Mouse (Mus musculus): Measurements from ENCODE around the gene Rnf10. TPM values are rescaled to one million over a fixed set of nuclear protein-coding genes. Genes with fewer than 3 reads are reported as not detected.

Gene Rnf10
- 106 and 119 TPM in 2 replicates for polyA plus RNA-seq (2014; fragmentation: Nextera tagmentation; extraction: Ambion mirVana)

DNA sequence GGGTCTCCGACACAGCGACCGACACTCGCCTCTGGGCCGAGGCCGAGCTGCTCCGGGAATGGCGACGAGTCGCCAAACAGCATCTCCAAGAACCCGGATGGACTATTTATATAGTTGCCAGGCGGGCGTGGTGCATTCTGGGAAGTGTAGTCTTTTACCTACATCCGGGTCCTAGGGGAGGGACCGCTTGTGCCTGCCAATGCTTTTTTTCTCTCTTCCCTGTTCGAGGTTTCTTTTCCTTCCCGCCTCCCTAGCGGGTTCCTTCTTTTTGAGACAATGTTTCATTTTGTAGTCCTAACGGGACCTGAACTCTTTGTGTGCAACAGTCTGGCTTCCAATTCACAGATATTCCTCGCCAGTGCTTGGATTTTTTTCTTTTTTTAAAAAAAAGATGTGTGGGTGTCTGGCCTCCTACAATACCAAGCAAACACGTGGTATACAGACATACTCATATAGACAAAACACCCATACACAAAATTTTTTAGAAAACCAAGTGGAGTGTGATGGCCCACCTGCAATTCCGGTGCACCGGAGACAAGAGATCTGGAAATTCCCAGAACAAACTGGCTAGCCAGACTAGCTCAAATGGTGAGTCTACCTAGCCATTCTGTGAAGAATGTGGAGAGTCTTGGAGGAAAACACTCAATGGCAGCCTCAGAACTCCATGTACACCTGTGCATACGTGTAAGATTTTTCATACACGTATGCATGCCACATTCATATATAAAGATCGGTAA is at the start of gene Rnf10:
Gene Rnf10 (minus strand): TSS at position 87 of the 737 bp plus-strand sequence.
- H3K9me3 ChIP-seq (ENCODE audit: control insufficient read depth, low read length): no peaks in the 10 kb centered on the region
- WGBS: 14% methylated on average over 26 of the region's 26 CpGs
- H3K27ac ChIP-seq (ENCODE audit: low read depth, low read length): peak within 1 kb of the TSS; percentile 83
- ATAC-seq (ENCODE audit: insufficient read depth, low FRiP score, low TSS enrichment) (peak; percentile 87), DNase-seq (ENCODE audit: low spot score) (peak; percentile 97)
- H3K4me2 ChIP-seq (ENCODE audit: low read depth): peak within 1 kb of the TSS; percentile 75
- H3K4me1 ChIP-seq (ENCODE audit: control insufficient read depth, insufficient read depth, low read length): peaks cover 17% of the 10 kb centered on the region
- H3K9ac ChIP-seq (ENCODE audit: low read length): peak within 1 kb of the TSS; percentile 94
- no peaks in the 10 kb centered on the region for H3K27me3 ChIP-seq (ENCODE audit: control insufficient read depth, insufficient read depth, low read length)
- H3K36me3 ChIP-seq (ENCODE audit: control insufficient read depth, insufficient read depth, low read length): no peaks in the 10 kb centered on the region; the same call in 1 of the 2 replicates
- peak within 1 kb of the TSS; percentile 90 for H3K4me3 ChIP-seq (ENCODE audit: low read depth, low read length)

DNA sequence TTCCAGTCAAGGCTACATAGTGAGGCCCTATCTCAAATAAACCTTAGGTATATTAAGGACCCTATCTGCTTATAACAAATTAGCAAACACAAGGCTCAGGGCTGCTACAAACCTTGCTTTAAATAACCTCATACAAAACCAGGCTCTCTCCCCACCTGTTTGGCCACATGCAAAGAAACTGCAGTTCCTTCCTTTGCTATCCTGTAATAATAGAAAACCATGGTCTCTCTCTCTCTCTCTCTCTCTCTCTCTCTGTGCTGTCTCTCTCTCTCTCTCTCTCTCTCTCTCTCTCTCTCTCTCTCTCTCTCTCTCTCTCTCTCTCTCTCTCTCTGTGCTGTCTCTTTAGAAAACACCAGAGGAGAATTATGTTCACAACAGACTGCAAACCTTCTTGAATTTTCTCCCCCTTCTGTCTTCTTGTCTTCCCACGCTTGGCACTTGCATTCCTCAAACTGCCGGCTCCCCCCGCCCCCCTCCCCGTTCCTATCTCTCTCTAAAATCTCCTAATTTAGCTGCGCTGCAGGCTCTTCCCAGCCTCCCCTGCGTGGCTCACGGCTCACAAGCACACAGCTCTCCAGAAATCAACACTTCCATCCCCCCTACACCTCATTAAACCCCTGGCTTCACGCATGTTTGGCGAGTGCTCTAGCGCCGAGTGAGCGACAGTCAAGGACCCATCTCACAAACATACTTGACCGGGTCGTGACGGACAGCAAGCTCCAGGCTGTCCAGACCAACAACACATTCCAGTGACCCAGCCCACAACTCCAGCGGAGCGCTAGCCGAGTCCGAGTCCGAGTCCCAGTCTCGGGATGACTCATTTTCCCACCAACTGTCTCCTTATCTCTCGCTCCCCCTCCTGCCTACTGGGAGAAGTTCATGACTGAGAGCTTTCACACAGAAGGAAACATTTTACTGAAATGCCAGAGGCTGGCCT is 46.6 kb upstream of the Rnf10 start:
- Histone ChIP-seq H3K27me3 (ENCODE audit: control insufficient read depth, insufficient read depth, low read length) (no peaks in the 10 kb centered on the region), H3K27ac (ENCODE audit: low read depth, low read length) (peak overlapping the region; percentile 39; the same call in 1 of the 2 replicates), H3K4me2 (ENCODE audit: low read depth) (peak overlapping the region; percentile 67), H3K36me3 (ENCODE audit: control insufficient read depth, insufficient read depth, low read length) (no peaks in the 10 kb centered on the region), H3K4me3 (ENCODE audit: low read depth, low read length) (peak overlapping the region; percentile 26), H3K4me1 (ENCODE audit: control insufficient read depth, insufficient read depth, low read length) (peaks cover 25% of the 10 kb centered on the region), H3K9me3 (ENCODE audit: control insufficient read depth, low read length) (no peaks in the 10 kb centered on the region), H3K9ac (ENCODE audit: low read length) (peak overlapping the region; percentile 56)
- ATAC-seq (ENCODE audit: insufficient read depth, low FRiP score, low TSS enrichment): no peak
- peak; percentile 73 for DNase-seq (ENCODE audit: low spot score)
- under 1% methylated on average over 22 of the region's 22 CpGs for WGBS

DNA sequence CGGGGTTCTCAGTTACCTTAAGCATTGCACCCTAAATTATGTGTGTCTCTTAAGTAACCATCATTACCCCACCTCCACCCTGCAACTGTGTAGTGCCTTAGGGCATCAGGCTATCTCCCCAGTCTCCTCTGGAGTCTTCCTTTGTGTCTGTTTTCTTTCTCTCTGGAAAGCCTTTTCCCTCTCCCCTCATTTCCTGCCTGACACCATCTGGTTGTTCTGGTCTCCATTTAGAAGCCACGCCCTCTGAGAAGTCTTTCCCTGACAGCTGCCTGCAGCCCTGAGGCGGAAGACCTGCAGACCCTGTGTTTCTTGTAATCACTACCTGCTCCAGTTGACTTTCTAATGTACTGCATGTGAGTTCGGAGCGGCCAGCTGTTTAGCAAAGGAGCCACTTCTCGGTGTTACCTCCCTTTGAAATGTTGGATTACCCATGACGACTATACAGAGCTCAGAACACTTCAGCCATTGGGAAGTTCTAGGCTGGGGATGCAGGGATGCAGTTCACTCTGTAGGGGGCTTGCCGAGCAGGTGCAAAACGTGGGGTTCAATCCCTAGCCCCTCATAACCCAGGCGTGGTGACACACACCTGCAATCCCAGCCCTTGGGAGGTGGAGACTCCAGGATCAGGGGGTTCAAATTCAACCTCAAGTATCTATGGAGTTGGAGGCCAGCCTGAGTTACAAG is 45.1 kb upstream of the Rnf10 start:
- H3K9ac ChIP-seq (ENCODE audit: low read length): peak overlapping the region; percentile 27
- no peaks in the 10 kb centered on the region for H3K36me3 ChIP-seq (ENCODE audit: control insufficient read depth, insufficient read depth, low read length)
- peak; percentile 67 for ATAC-seq (ENCODE audit: insufficient read depth, low FRiP score, low TSS enrichment)
- H3K4me2 ChIP-seq (ENCODE audit: low read depth): peak overlapping the region; percentile 13
- WGBS: 2% methylated on average over 10 of the region's 10 CpGs
- no peak overlapping the region for H3K4me3 ChIP-seq (ENCODE audit: low read depth, low read length)
- no peaks in the 10 kb centered on the region for H3K27me3 ChIP-seq (ENCODE audit: control insufficient read depth, insufficient read depth, low read length)
- DNase-seq (ENCODE audit: low spot score): peak; percentile 54
- peaks cover 25% of the 10 kb centered on the region for H3K4me1 ChIP-seq (ENCODE audit: control insufficient read depth, insufficient read depth, low read length)
- no peaks in the 10 kb centered on the region for H3K9me3 ChIP-seq (ENCODE audit: control insufficient read depth, low read length)
- H3K27ac ChIP-seq (ENCODE audit: low read depth, low read length): peak overlapping the region; percentile 91

- Histone ChIP-seq H3K4me3 (ENCODE audit: low read depth, low read length) (no peak overlapping the region), H3K4me1 (ENCODE audit: control insufficient read depth, insufficient read depth, low read length) (peaks cover 25% of the 10 kb centered on the region), H3K36me3 (ENCODE audit: control insufficient read depth, insufficient read depth, low read length) (no peaks in the 10 kb centered on the region), H3K4me2 (ENCODE audit: low read depth) (peak overlapping the region; percentile 13; the same call in 1 of the 2 replicates), H3K27me3 (ENCODE audit: control insufficient read depth, insufficient read depth, low read length) (no peaks in the 10 kb centered on the region), H3K9ac (ENCODE audit: low read length) (peak overlapping the region; percentile 27), H3K27ac (ENCODE audit: low read depth, low read length) (peak overlapping the region; percentile 91), H3K9me3 (ENCODE audit: control insufficient read depth, low read length) (no peaks in the 10 kb centered on the region)
- ATAC-seq (ENCODE audit: insufficient read depth, low FRiP score, low TSS enrichment) (0 out of 2 replicates have a peak, but pooled peaks have one; percentile 13), DNase-seq (ENCODE audit: low spot score) (peak; percentile 52)
- WGBS: 7% methylated on average over 14 of the region's 14 CpGs
These were observed 44.4 kb upstream of the Rnf10 start for GRCm38 (mm10) chr5:115316968-115317644.

DNA sequence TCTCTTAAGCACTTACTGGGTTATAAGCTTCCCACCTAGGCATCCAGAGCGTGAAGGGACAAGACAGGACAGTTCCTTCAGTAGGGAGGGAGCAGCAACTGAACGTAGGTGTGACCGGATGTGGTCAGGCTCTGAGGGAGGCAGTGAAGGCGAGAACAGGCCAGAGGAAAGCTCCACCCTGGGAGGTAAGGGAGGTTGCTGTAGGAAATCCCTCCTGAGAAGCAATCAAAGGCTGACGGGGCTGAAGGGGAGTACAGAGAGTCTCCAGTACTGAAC is 40.9 kb upstream of the Rnf10 start:
- no peak overlapping the region for H3K9ac ChIP-seq (ENCODE audit: low read length)
- DNase-seq (ENCODE audit: low spot score): no peak

GRCm38 (mm10) chr5:115312816-115313667 is 40.3 kb upstream of the Rnf10 start:
- Histone ChIP-seq H3K27me3 (ENCODE audit: control insufficient read depth, insufficient read depth, low read length) (no peaks in the 10 kb centered on the region), H3K4me1 (ENCODE audit: control insufficient read depth, insufficient read depth, low read length) (peaks cover 15% of the 10 kb centered on the region), H3K27ac (ENCODE audit: low read depth, low read length) (no peak overlapping the region), H3K36me3 (ENCODE audit: control insufficient read depth, insufficient read depth, low read length) (no peaks in the 10 kb centered on the region), H3K9ac (ENCODE audit: low read length) (no peak overlapping the region), H3K4me2 (ENCODE audit: low read depth) (no peak overlapping the region), H3K9me3 (ENCODE audit: control insufficient read depth, low read length) (no peaks in the 10 kb centered on the region), H3K4me3 (ENCODE audit: low read depth, low read length) (no peak overlapping the region)
- ATAC-seq (ENCODE audit: insufficient read depth, low FRiP score, low TSS enrichment): no peak
- no peak for DNase-seq (ENCODE audit: low spot score)
- whole genome bisulfite sequencing: 86% methylated on average over 10 of the region's 10 CpGs

More for the DNA sequence above, 40.9 kb upstream of the Rnf10 start:
- no peaks in the 10 kb centered on the region for H3K9me3 ChIP-seq (ENCODE audit: control insufficient read depth, low read length)
- peaks cover 18% of the 10 kb centered on the region for H3K4me1 ChIP-seq (ENCODE audit: control insufficient read depth, insufficient read depth, low read length)
- H3K4me3 ChIP-seq (ENCODE audit: low read depth, low read length): no peak overlapping the region
- no peaks in the 10 kb centered on the region for H3K27me3 ChIP-seq (ENCODE audit: control insufficient read depth, insufficient read depth, low read length)
- 35% methylated on average over 5 of the region's 5 CpGs for WGBS
- H3K36me3 ChIP-seq (ENCODE audit: control insufficient read depth, insufficient read depth, low read length): no peaks in the 10 kb centered on the region
- no peak for ATAC-seq (ENCODE audit: insufficient read depth, low FRiP score, low TSS enrichment)
- no peak overlapping the region for H3K27ac ChIP-seq (ENCODE audit: low read depth, low read length)
- no peak overlapping the region for H3K4me2 ChIP-seq (ENCODE audit: low read depth)

DNA sequence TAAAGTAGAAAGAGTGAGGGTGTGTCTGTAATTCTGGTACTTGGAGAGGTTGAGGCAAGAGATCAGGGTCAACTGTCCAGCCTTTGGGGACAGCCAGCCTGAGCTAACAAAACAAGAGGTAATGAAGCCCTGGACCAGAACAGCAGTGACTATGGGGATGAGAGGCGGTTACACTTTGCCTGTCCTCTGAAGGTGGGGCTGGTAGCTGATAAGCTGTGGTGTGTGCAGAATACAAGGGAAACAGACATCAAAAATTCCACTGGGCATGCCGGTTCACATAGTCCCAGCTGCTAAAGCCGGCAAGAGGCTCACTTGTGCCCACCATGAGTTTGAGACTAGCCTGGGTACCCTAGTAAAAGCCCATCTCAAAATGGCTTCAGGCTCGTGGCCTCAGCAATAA is 39.7 kb upstream of the Rnf10 start:
- H3K27me3 ChIP-seq (ENCODE audit: control insufficient read depth, insufficient read depth, low read length): no peaks in the 10 kb centered on the region
- no peaks in the 10 kb centered on the region for H3K36me3 ChIP-seq (ENCODE audit: control insufficient read depth, insufficient read depth, low read length)
- 84% methylated on average over 4 of the region's 4 CpGs for WGBS
- ATAC-seq (ENCODE audit: insufficient read depth, low FRiP score, low TSS enrichment) (no peak), DNase-seq (ENCODE audit: low spot score) (no peak)
- H3K4me3 ChIP-seq (ENCODE audit: low read depth, low read length): no peak overlapping the region
- H3K9me3 ChIP-seq (ENCODE audit: control insufficient read depth, low read length): no peaks in the 10 kb centered on the region
- H3K9ac ChIP-seq (ENCODE audit: low read length): no peak overlapping the region
- no peak overlapping the region for H3K4me2 ChIP-seq (ENCODE audit: low read depth)
- H3K4me1 ChIP-seq (ENCODE audit: control insufficient read depth, insufficient read depth, low read length): peaks cover 8% of the 10 kb centered on the region
- no peak overlapping the region for H3K27ac ChIP-seq (ENCODE audit: low read depth, low read length)

All from neural tube, embryonic 11.5 days (tissue).